Mouse (Mus musculus) liver, embryonic 14.5 days (tissue): ENCODE results near the gene Cx3cl1. TPM values are rescaled to one million over a fixed set of nuclear protein-coding genes. Genes with fewer than 3 reads are reported as not detected.

Experiments used
- ATAC-seq: fragments of 200-750 bp; cut with Nextera tagmentation; 2 replicates; pipeline ENCODE4 v1.8.0; 2017; ENCODE audit warnings: moderate number of reproducible peaks, mild to moderate bottlenecking, moderate library complexity; ENCODE audit not compliant: insufficient read depth
- DNase-seq, 3 experiments: peaks; one replicate each; pipeline ENCODE4 v3.0.0-alpha.2; 2012 to 2013; ENCODE audit warnings: low read depth in 3 of 3, low spot score in 3 of 3
- H3K27ac ChIP-seq: fragments of 300-500 bp; sonication (generic); 2 replicates; pipeline ENCODE4 v1.5.1; 2014; ENCODE audit warnings: moderate library complexity, mild to moderate bottlenecking, control low read depth, inconsistent platforms
- H3K27me3 ChIP-seq: fragments of 300-500 bp; sonication (generic); 2 replicates; pipeline ENCODE4 v1.6.1; 2014; ENCODE audit warnings: mild to moderate bottlenecking, low read length, moderate library complexity; ENCODE audit not compliant: control insufficient read depth, insufficient read depth
- H3K36me3 ChIP-seq: fragments of 300-500 bp; sonication (generic); replicated peaks from 2 replicates; pipeline ENCODE4 v1.6.1; 2014; ENCODE audit warnings: low read depth; ENCODE audit not compliant: control insufficient read depth, insufficient read depth
- H3K4me1 ChIP-seq, 2 experiments: fragments of 200-500 bp in 1 of 2; fragments of 300-500 bp in 1 of 2; sonication (generic) in 1 of 2; replicated peaks; 2 replicates each; pipeline ENCODE4 v1.6.1; 2012 to 2014; ENCODE audit warnings: antibody characterized with exemption in 1 of 2, inconsistent platforms in 1 of 2, low read length in 1 of 2; ENCODE audit not compliant: control insufficient read depth in 2 of 2, insufficient read depth in 2 of 2
- H3K4me2 ChIP-seq: fragments of 300-500 bp; sonication (generic); 2 replicates; pipeline ENCODE4 v1.6.1; 2014; ENCODE audit warnings: low read depth, mild to moderate bottlenecking, control low read depth, moderate library complexity
- H3K4me3 ChIP-seq, 2 experiments: fragments of 200-500 bp in 1 of 2; fragments of 300-500 bp in 1 of 2; sonication (generic) in 1 of 2; 2 replicates each; pipeline ENCODE4 v1.5.1; 2012 to 2014; ENCODE audit warnings: low read depth in 2 of 2, low read length in 2 of 2, mild to moderate bottlenecking in 2 of 2, control low read depth in 1 of 2, inconsistent platforms in 1 of 2, moderate library complexity in 1 of 2; ENCODE audit not compliant: insufficient read depth in 1 of 2
- H3K9ac ChIP-seq: fragments of 300-500 bp; sonication (generic); replicated peaks from 2 replicates; pipeline ENCODE4 v1.6.1; 2014; ENCODE audit warnings: mild to moderate bottlenecking, control low read depth, moderate library complexity
- H3K9me3 ChIP-seq: fragments of 300-500 bp; sonication (generic); 2 replicates; pipeline ENCODE4 v1.6.1; 2016; ENCODE audit warnings: low read length, mixed read lengths; ENCODE audit not compliant: control insufficient read depth
- CTCF ChIP-seq: IDR thresholded peaks from 2 replicates; pipeline ENCODE4 v1.5.1; 2016; ENCODE audit warnings: antibody characterized with exemption, low read depth, control low read depth
- EP300 ChIP-seq: IDR thresholded peaks from 2 replicates; pipeline ENCODE4 v1.6.1; 2016; ENCODE audit warnings: antibody characterized with exemption, low read depth
- WGBS: fragments of 180-500 bp; shearing (Covaris S2); extraction: QIAGEN DNeasy Blood & Tissue Kit; methylation state at CpG from one replicate; pipeline ENCODE4 v1.1.7; 2014; ENCODE audit not compliant: insufficient replicate concordance; 5-methylcytosine and 5-hydroxymethylcytosine counted together
- polyA plus RNA-seq, 2 experiments: library from polyadenylated mRNA; depleted of rRNA in 1 of 2; stranded (reverse) in 1 of 2; unstranded in 1 of 2; fragments of >200 nt; fragmentation: Nextera tagmentation in 1 of 2; extraction: Ambion mirVana in 1 of 2; gene quantifications; 2 replicates each; pipeline versions ENCODE4 v1.2.1 to v1.2.3; 2012 to 2014

Cx3cl1 gene
- polyA plus RNA-seq, 2 experiments = 0.12 to 0.34 TPM

GRCm38 (mm10) chr8:94804546-94805340 lies 32.9 kb downstream of the Cx3cl1 start:
- DNase-seq (no peak), ATAC-seq (no peak)
- 10% methylated on average over 10 of the region's 10 CpGs for WGBS
- Histone ChIP-seq H3K36me3 (no peaks in the 10 kb centered on the region), H3K27me3 (no peaks in the 10 kb centered on the region), H3K4me1 (peaks cover 4 to 20% of the 10 kb centered on the region in 2 experiments; a peak in 3 of 4 replicates), H3K9me3 (no peaks in the 10 kb centered on the region), H3K4me3 (no peak overlapping the region), H3K9ac (no peak overlapping the region), H3K4me2 (no peak overlapping the region), H3K27ac (no peak overlapping the region)
- TF ChIP-seq CTCF (no peak), EP300 (no peak)

GRCm38 (mm10) chr8:94805811-94806210 lies 34.0 kb downstream of the Cx3cl1 start:
- Histone ChIP-seq H3K27ac (no peak overlapping the region), H3K9me3 (no peaks in the 10 kb centered on the region), H3K27me3 (no peaks in the 10 kb centered on the region), H3K4me2 (no peak overlapping the region), H3K4me1 (peaks cover 4 to 20% of the 10 kb centered on the region in 2 experiments; a peak in 3 of 4 replicates), H3K36me3 (no peaks in the 10 kb centered on the region), H3K9ac (no peak overlapping the region), H3K4me3 (no peak overlapping the region)
- 76% methylated on average over 4 of the region's 4 CpGs for WGBS
- TF ChIP-seq EP300 (no peak), CTCF (no peak)
- no peak for ATAC-seq
- DNase-seq = no peak

DNA sequence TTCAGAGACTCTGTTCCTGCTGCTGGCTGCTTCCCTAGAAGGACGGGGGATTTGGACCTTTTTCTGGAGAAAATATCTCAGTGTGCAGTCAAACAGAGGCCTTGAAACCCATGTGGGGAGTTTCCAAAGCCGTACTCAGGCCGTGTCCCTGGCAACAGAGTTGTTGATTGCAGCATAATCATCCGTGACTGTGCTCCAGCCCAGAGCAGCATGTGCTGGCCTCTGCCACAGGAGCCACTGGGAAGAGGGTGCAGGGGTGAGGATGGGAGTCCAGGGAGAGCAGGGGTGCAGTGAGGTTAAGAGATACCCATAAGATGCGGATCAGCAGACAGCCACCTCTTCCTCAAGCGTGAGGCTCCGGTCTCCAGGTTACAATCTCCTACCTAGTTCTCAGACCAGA lies 35.7 kb downstream of the Cx3cl1 start:
- ATAC-seq (no peak), DNase-seq (no peak)
- WGBS = 57% methylated on average over 7 of the region's 7 CpGs
- Histone ChIP-seq H3K4me3 (no peak overlapping the region), H3K4me2 (no peak overlapping the region), H3K27ac (no peak overlapping the region), H3K4me1 (peaks cover 4 to 13% of the 10 kb centered on the region in 2 experiments; a peak in 3 of 4 replicates), H3K27me3 (no peaks in the 10 kb centered on the region), H3K36me3 (no peaks in the 10 kb centered on the region), H3K9me3 (no peaks in the 10 kb centered on the region), H3K9ac (no peak overlapping the region)
- TF ChIP-seq EP300 (no peak), CTCF (no peak)

GRCm38 (mm10) chr8:94808372-94808771 lies 36.6 kb downstream of the Cx3cl1 start:
- H3K27me3 ChIP-seq = no peaks in the 10 kb centered on the region
- no peak overlapping the region for H3K4me2 ChIP-seq
- H3K9ac ChIP-seq = no peak overlapping the region
- no peaks in the 10 kb centered on the region for H3K9me3 ChIP-seq
- no peak overlapping the region for H3K4me3 ChIP-seq
- 0 out of 2 replicates have a peak, but pooled peaks have one; percentile 31 for ATAC-seq
- H3K36me3 ChIP-seq = no peaks in the 10 kb centered on the region
- 55% methylated on average over 6 of the region's 6 CpGs for WGBS
- DNase-seq = no peak
- H3K27ac ChIP-seq = no peak overlapping the region
- no peak for TF ChIP-seq EP300
- TF ChIP-seq CTCF = no peak
- H3K4me1 ChIP-seq = peaks cover 4 to 12% of the 10 kb centered on the region in 2 experiments; a peak in 3 of 4 replicates

DNA sequence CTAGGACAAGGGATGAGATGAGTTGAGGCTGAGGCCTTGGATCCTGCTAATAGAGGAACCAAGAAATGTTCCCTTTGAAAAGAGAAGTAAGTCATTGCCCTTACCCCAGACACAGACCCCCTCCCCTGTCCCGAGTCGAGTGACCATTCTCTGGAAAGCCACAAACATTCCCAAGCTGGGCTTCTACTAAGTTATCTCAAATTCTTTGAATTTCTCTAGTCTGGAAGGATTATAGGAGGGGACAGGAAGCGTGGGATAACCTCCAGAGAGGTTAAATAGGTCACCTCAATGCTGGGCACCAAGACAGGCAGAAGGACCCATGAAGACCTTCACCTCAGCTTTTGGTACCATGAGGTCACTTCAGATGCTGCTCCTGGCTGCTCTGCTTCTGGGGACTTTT lies 38.3 kb downstream of the Cx3cl1 start, which contains the start of gene Ccl17:
Gene Ccl17 (plus strand): TSS at position 301 of the 400 bp plus-strand sequence.
- no peak for DNase-seq
- Histone ChIP-seq H3K9ac (no peak within 1 kb of the TSS), H3K4me1 (peaks cover 4 to 5% of the 10 kb centered on the region in 2 experiments; a peak in 3 of 4 replicates), H3K27ac (no peak within 1 kb of the TSS), H3K9me3 (no peaks in the 10 kb centered on the region), H3K36me3 (no peaks in the 10 kb centered on the region), H3K4me3 (no peak within 1 kb of the TSS), H3K27me3 (no peaks in the 10 kb centered on the region), H3K4me2 (no peak within 1 kb of the TSS)
- TF ChIP-seq EP300 (no peak), CTCF (no peak)
- 33% methylated on average over 3 of the region's 3 CpGs for WGBS
- no peak for ATAC-seq
